Mouse (Mus musculus) forebrain, postnatal 0 days (tissue): ENCODE data around the gene Gstm5. TPM values are rescaled to one million over a fixed set of nuclear protein-coding genes. Genes with fewer than 3 reads are reported as not detected.
"Not testable (repeated sequence)": the region's sequence is repeated elsewhere in the genome, so short reads cannot be mapped to it uniquely, and the experiment has no call there.

Experiments
- ATAC-seq: fragments of 200-750 bp; cut with Nextera tagmentation; 2 replicates; pipeline ENCODE4 v1.8.0; 2017; ENCODE audit warnings: mild to moderate bottlenecking, moderate library complexity
- DNase-seq: peaks from one replicate; pipeline ENCODE4 v3.0.0-alpha.2; 2015
- H3K27ac ChIP-seq: fragments of 300-500 bp; sonication (generic); 2 replicates; pipeline ENCODE4 v1.5.1; 2014; ENCODE audit warnings: low read depth, mild to moderate bottlenecking, antibody characterized with exemption, low read length, moderate library complexity, mixed read lengths
- H3K27me3 ChIP-seq: fragments of 300-500 bp; sonication (generic); 2 replicates; pipeline ENCODE4 v1.6.1; 2014; ENCODE audit warnings: mild to moderate bottlenecking, low read length, mixed read lengths; ENCODE audit not compliant: insufficient read depth
- H3K36me3 ChIP-seq: fragments of 300-500 bp; sonication (generic); 2 replicates; pipeline ENCODE4 v1.6.1; 2014; ENCODE audit warnings: mild to moderate bottlenecking, moderate library complexity; ENCODE audit not compliant: insufficient read depth
- H3K4me1 ChIP-seq: fragments of 300-500 bp; sonication (generic); 2 replicates; pipeline ENCODE4 v1.6.1; 2014; ENCODE audit warnings: antibody characterized with exemption; ENCODE audit not compliant: insufficient read depth
- H3K4me2 ChIP-seq: fragments of 300-500 bp; sonication (generic); 2 replicates; pipeline ENCODE4 v1.6.1; 2014; ENCODE audit warnings: low read depth, mild to moderate bottlenecking, moderate library complexity
- H3K4me3 ChIP-seq: fragments of 300-500 bp; sonication (generic); 2 replicates; pipeline ENCODE4 v1.5.1; 2014; ENCODE audit warnings: low read depth, low read length, mixed read lengths
- H3K9ac ChIP-seq: fragments of 300-500 bp; sonication (generic); 2 replicates; pipeline ENCODE4 v1.6.1; 2014; ENCODE audit warnings: mild to moderate bottlenecking
- H3K9me3 ChIP-seq: fragments of 300-500 bp; sonication (generic); 2 replicates; pipeline ENCODE4 v1.6.1; 2016; ENCODE audit warnings: low read length
- CTCF ChIP-seq: sonication (generic); IDR thresholded peaks from 2 replicates; pipeline ENCODE4 v1.5.1; 2016; ENCODE audit warnings: antibody characterized with exemption, control low read depth, low read depth
- WGBS: fragments of 180-500 bp; shearing (Covaris S2); extraction: QIAGEN DNeasy Blood & Tissue Kit; methylation state at CpG from one replicate; pipeline ENCODE4 v1.1.7; 2014; 5-methylcytosine and 5-hydroxymethylcytosine counted together
- polyA plus RNA-seq: library from polyadenylated mRNA; unstranded; fragments of >200 nt; fragmentation: Nextera tagmentation; extraction: Ambion mirVana; gene quantifications from 2 replicates; pipeline ENCODE4 v1.2.1, GENCODE M21; 2015
- total RNA-seq: library from RNA; depleted of rRNA; stranded (reverse); fragments of >200 nt; gene quantifications from 2 replicates; pipeline ENCODE4 v1.2.3, GENCODE M21; 2014

The Gstm5 gene
- total and polyA plus RNA-seq, 2 experiments from 2014 or later = 141 to 250 TPM

DNA sequence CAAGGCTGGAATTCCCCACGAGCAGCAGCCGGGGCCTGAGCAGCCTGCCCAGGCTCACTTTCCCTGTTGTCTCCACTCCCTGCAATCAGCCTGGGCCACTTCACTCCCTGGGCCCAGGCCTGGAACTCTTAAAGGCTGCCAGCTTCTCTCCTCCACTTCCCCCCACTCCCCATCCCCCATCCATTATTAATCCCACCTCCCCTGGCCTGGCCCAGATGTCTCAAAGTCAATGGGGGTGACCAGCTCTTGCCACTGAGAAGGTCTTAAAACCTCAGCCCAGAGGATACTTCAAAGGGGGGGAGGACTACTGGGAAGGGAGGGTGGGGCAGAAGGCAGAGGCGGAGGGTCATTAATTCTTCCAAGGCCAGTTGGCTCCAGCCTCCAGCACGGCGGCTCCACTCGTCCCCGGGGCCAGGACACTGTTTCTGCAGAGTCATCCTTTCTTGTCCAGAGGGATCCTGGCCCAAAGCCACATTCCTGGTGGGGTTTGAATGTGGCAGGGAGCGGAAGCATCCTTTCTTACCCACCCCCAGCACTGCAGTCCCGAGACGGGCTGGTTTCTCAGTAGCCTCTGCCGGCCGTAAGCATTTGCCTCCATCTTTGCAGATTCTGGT is 45.1 kb upstream of the Gstm5 start:
- H3K4me3 ChIP-seq = no peak overlapping the region
- 25% methylated on average over 12 of the region's 12 CpGs for WGBS
- ATAC-seq (peak; percentile 26; the same call in 1 of the 2 replicates), DNase-seq (no peak)
- H3K4me2 ChIP-seq = no peak overlapping the region
- H3K9ac ChIP-seq = no peak overlapping the region
- H3K27ac ChIP-seq = no peak overlapping the region
- H3K36me3 ChIP-seq = no peaks in the 10 kb centered on the region
- TF ChIP-seq CTCF = no peak
- H3K27me3 ChIP-seq = no peaks in the 10 kb centered on the region
- peaks cover 6% of the 10 kb centered on the region; the same call in 1 of the 2 replicates for H3K4me1 ChIP-seq
- no peaks in the 10 kb centered on the region for H3K9me3 ChIP-seq

DNA sequence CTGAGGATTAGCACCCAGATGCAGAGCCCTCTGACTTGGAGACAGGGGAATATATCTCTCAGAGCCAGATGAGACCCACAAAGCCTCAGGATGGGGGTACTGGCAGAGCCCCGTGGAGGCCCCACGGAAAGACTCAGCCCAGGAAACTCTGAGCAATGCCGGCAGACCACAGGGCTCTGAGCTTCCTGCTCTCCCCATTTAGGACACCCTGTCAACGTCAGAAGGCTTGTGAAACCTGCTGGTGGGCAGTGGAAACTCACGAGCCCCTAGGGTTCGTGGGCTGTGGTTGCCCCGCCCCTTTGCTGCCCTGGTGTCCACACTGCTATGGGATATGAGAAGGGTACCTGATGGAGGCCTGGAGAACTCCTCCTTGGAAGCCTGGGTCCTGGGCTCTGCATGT is 42.8 kb upstream of the Gstm5 start:
- peaks cover 6% of the 10 kb centered on the region; the same call in 1 of the 2 replicates for H3K4me1 ChIP-seq
- H3K4me2 ChIP-seq = no peak overlapping the region
- DNase-seq (no peak), ATAC-seq (no peak)
- no peaks in the 10 kb centered on the region for H3K27me3 ChIP-seq
- no peaks in the 10 kb centered on the region for H3K36me3 ChIP-seq
- WGBS = 67% methylated on average over 7 of the region's 7 CpGs
- no peak for TF ChIP-seq CTCF
- no peak overlapping the region for H3K9ac ChIP-seq
- H3K27ac ChIP-seq = no peak overlapping the region
- no peak overlapping the region for H3K4me3 ChIP-seq
- no peaks in the 10 kb centered on the region for H3K9me3 ChIP-seq

DNA sequence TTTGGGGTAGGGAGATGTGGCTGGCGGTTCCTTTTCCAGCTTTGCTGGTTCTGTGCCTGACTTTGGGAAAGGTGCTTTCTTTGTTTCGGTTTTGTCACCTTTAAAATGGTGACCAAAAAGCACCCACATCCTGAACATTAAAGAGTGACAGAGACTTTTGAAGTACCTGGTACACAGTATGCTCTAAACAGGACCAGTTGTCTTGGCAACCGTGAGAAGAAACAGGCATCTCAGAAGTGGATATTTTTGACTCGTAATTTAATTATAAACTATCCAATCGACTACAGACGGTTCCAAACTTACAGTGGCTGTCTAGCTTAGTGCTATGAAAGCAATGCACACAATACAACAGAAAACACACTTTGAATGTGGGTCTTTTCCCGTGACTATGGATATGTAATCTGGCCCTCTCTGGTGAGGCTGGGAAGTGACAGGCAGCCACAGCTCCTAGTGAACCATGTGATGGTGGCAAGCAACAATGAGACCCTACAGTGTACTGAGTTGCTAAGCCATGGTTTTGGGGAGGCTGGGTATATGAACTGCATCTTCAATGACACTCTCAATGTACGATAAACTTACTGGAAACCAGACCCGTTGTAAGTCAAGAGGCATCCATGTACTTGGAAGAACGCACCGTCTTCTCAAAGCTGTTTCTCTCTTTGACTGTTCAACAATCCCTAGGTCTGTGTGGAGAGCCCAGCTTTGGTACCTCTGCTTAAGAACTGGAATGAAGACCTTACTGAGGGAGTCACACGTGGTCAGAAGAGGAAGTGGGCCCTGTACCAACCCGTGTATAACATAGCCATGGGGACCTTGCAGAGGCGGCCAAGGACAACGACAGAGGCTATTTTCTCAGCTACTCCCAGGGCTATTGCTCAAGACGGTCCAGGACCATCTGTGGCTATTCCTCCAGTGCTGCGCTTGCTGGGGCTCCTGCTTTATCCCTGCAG is 42.1 kb upstream of the Gstm5 start:
- Histone ChIP-seq H3K9me3 (no peaks in the 10 kb centered on the region), H3K9ac (no peak overlapping the region), H3K4me3 (no peak overlapping the region), H3K36me3 (no peaks in the 10 kb centered on the region), H3K27me3 (no peaks in the 10 kb centered on the region), H3K27ac (0 out of 2 replicates have a peak overlapping the region, but pooled peaks have one; percentile 10), H3K4me2 (no peak overlapping the region), H3K4me1 (peaks cover 6% of the 10 kb centered on the region; the same call in 1 of the 2 replicates)
- WGBS = 78% methylated on average over 17 of the region's 17 CpGs
- peak; percentile 51 for TF ChIP-seq CTCF
- ATAC-seq (peak; percentile 84), DNase-seq (peak; percentile 54)

DNA sequence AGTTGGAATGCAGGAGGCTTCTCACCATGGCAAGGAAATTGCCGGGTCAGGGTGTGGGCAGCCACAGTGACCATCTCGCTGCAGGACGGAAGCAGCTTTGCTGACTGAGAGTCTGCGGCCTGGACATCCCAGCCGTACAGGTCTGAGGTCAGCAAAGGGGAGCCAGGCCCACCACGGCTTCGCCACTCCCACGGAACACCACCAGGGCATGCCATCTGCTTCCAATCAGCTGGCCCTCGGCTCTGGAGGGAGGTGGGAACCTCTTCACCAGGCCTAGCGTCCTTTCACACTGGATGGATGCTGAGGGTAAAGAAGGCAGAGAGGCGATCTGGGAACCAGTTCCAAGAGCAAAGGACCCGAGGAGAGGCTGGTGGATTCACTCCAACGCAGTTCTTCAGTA is 40.3 kb upstream of the Gstm5 start:
- no peak for TF ChIP-seq CTCF
- 86% methylated on average over 13 of the region's 13 CpGs for WGBS
- H3K4me2 ChIP-seq = no peak overlapping the region
- H3K9ac ChIP-seq = no peak overlapping the region
- H3K27ac ChIP-seq = no peak overlapping the region
- H3K4me3 ChIP-seq = no peak overlapping the region
- ATAC-seq (no peak), DNase-seq (no peak)
- no peaks in the 10 kb centered on the region for H3K9me3 ChIP-seq
- no peaks in the 10 kb centered on the region for H3K36me3 ChIP-seq
- no peaks in the 10 kb centered on the region for H3K4me1 ChIP-seq
- H3K27me3 ChIP-seq = no peaks in the 10 kb centered on the region

DNA sequence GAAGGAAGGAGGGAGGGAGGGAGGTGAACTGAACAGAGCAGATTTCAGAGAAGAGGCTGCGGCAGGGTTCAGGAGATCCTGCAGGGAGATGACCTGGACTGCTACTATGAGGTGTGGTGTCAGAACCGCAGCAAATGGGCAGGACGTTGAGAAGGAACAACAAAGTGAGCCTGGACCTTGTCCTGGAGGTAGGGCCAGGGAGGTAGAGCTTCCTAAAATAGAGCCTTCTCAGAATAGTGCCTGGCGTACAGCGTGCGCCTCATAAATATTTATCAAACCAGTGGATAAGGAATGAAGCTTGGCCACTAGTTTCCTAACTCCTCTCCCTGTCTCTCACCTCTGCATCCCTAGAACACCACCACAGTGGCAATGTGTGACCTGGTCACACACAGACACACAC is 38.0 kb upstream of the Gstm5 start:
- DNase-seq = no peak
- no peak overlapping the region for H3K9ac ChIP-seq
- H3K27me3 ChIP-seq = no peaks in the 10 kb centered on the region
- H3K9me3 ChIP-seq = no peaks in the 10 kb centered on the region
- TF ChIP-seq CTCF = no peak
- H3K4me1 ChIP-seq = no peaks in the 10 kb centered on the region
- no peak overlapping the region for H3K4me2 ChIP-seq
- H3K4me3 ChIP-seq = no peak overlapping the region
- no peak for ATAC-seq
- 63% methylated on average over 6 of the region's 6 CpGs for WGBS
- no peaks in the 10 kb centered on the region for H3K36me3 ChIP-seq
- no peak overlapping the region for H3K27ac ChIP-seq

DNA sequence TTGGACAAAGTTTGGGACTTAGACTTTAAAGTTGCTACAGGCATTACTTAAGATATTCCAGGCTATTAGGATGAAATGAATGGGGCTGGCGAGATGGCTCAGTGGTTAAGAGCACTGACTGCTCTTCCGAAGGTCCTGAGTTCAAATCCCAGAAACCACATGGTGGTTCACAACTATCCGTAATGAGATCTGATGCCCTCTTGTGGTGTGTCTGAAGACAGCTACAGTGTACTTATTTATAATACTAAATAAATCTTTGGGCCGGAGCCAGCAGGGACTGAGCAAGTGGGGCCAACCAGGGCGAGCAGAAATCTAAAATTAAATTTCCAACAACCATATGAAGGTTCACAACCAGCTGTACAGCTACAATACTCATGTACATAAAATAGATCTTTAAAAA is 34.1 kb upstream of the Gstm5 start:
- 84% methylated on average over 5 of the region's 5 CpGs for WGBS
- not testable (repeated sequence) for H3K4me1 ChIP-seq, DNase-seq, H3K4me2 ChIP-seq, H3K9me3 ChIP-seq, H3K27me3 ChIP-seq, H3K9ac ChIP-seq, H3K27ac ChIP-seq, H3K4me3 ChIP-seq, H3K36me3 ChIP-seq, ATAC-seq

DNA sequence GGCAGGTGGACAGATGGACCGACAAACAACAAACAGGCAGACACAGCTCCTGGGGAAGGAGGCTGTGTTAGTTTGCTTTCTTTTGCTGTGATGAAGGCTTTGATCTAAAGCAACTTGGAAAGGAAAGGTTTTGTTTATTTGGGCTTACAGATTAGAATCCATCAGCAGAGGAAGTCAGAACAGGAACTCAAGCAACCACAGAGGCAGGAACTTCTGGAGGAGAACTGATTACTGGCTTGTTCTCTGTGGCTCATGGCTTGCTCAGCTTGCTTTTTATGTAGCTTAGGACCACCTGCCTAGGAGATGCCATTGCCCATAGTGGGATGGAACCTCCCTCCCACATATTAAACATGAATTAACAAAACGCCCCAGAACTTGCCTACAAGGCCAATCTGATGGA is 33.1 kb upstream of the Gstm5 start:
- WGBS = 85% methylated on average over 2 of the region's 2 CpGs
- no peak overlapping the region for H3K4me3 ChIP-seq
- H3K4me2 ChIP-seq = no peak overlapping the region
- H3K9ac ChIP-seq = no peak overlapping the region
- no peak overlapping the region for H3K27ac ChIP-seq
- TF ChIP-seq CTCF = no peak
- ATAC-seq = no peak
- H3K9me3 ChIP-seq = no peaks in the 10 kb centered on the region
- no peaks in the 10 kb centered on the region for H3K4me1 ChIP-seq
- no peaks in the 10 kb centered on the region for H3K36me3 ChIP-seq
- no peaks in the 10 kb centered on the region for H3K27me3 ChIP-seq
- no peak for DNase-seq
